Mouse (Mus musculus) thymus, adult 2 months (tissue): ENCODE results near the gene Slc41a2. TPM values are rescaled to one million over a fixed set of nuclear protein-coding genes. Genes with fewer than 3 reads are reported as not detected.

Experiments
- DNase-seq: peaks from one replicate; pipeline ENCODE4 v3.0.0; 2021
- H3K27ac ChIP-seq: fragments of 200-500 bp; 2 replicates; pipeline ENCODE4 v1.5.1; 2012; ENCODE audit warnings: low read length, control low read depth; ENCODE audit not compliant: control insufficient read depth, insufficient read depth
- H3K27me3 ChIP-seq: fragments of 200-500 bp; 2 replicates; pipeline ENCODE4 v1.6.1; 2012; ENCODE audit warnings: mild to moderate bottlenecking, low read length, moderate library complexity, mixed read lengths; ENCODE audit not compliant: control insufficient read depth, insufficient read depth
- H3K36me3 ChIP-seq: fragments of 200-500 bp; 2 replicates; pipeline ENCODE4 v1.6.1; 2012; ENCODE audit warnings: mild to moderate bottlenecking, low read length, moderate library complexity; ENCODE audit not compliant: control insufficient read depth, insufficient read depth
- H3K4me1 ChIP-seq: fragments of 200-500 bp; replicated peaks from 2 replicates; pipeline ENCODE4 v1.6.1; 2012; ENCODE audit warnings: low read length; ENCODE audit not compliant: control insufficient read depth, insufficient read depth
- H3K4me3 ChIP-seq: fragments of 200-500 bp; 2 replicates; pipeline ENCODE4 v1.5.1; 2012; ENCODE audit warnings: mild to moderate bottlenecking, low read length, control low read depth, moderate library complexity; ENCODE audit not compliant: control insufficient read depth, insufficient read depth
- CTCF ChIP-seq: fragments of 200-500 bp; IDR thresholded peaks from 2 replicates; pipeline ENCODE4 v1.5.1; 2012; ENCODE audit warnings: mild to moderate bottlenecking, control low read depth, low read length, moderate library complexity, borderline replicate concordance; ENCODE audit not compliant: control insufficient read depth, poor library complexity, insufficient read depth; ENCODE audit errors: extremely low read depth
- POLR2A ChIP-seq: fragments of 200-500 bp; IDR thresholded peaks from 2 replicates; pipeline ENCODE4 v1.6.1; 2012; ENCODE audit warnings: mild to moderate bottlenecking, low read length, control low read depth, moderate library complexity; ENCODE audit not compliant: control insufficient read depth, poor library complexity, insufficient read depth; ENCODE audit errors: extremely low read depth
- WGBS: fragments of 180-500 bp; shearing (Covaris S2); methylation state at CpG from one replicate; pipeline ENCODE4 v1.1.7; 2018; 5-methylcytosine and 5-hydroxymethylcytosine counted together
- polyA plus RNA-seq: library from polyadenylated mRNA; depleted of rRNA; stranded (reverse); fragments of >200 nt; gene quantifications from 2 replicates; pipeline ENCODE4 v1.2.3, GENCODE M21; 2012

The Slc41a2 gene
- polyA plus RNA-seq, 1 experiment = 0.97 TPM

- Histone ChIP-seq H3K4me1 (no peaks in the 10 kb centered on the region), H3K27ac (no peak overlapping the region), H3K36me3 (no peaks in the 10 kb centered on the region), H3K27me3 (no peaks in the 10 kb centered on the region), H3K4me3 (no peak overlapping the region)
- DNase-seq = peak; percentile 26
- TF ChIP-seq POLR2A (no peak), CTCF (no peak)
- WGBS = 80% methylated on average over 8 of the region's 8 CpGs
Observed at GRCm38 (mm10) chr10:83251377-83251776, 86.3 kb downstream of the Slc41a2 start.

GRCm38 (mm10) chr10:83248036-83248435, 89.6 kb downstream of the Slc41a2 start:
- no peak for TF ChIP-seq CTCF
- TF ChIP-seq POLR2A = no peak
- Histone ChIP-seq H3K4me1 (no peaks in the 10 kb centered on the region), H3K27me3 (no peaks in the 10 kb centered on the region), H3K36me3 (no peaks in the 10 kb centered on the region), H3K27ac (no peak overlapping the region), H3K4me3 (no peak overlapping the region)
- no peak for DNase-seq
- 89% methylated on average over 7 of the region's 7 CpGs for WGBS

- no peaks in the 10 kb centered on the region for H3K4me1 ChIP-seq
- DNase-seq = no peak
- 93% methylated on average over 7 of the region's 7 CpGs for WGBS
- H3K36me3 ChIP-seq = no peaks in the 10 kb centered on the region
- H3K27me3 ChIP-seq = no peaks in the 10 kb centered on the region
- H3K4me3 ChIP-seq = no peak overlapping the region
- TF ChIP-seq CTCF (no peak), POLR2A (no peak)
- no peak overlapping the region for H3K27ac ChIP-seq
Observed at GRCm38 (mm10) chr10:83245720-83246119, 92.0 kb downstream of the Slc41a2 start.

- TF ChIP-seq POLR2A (no peak), CTCF (no peak)
- H3K27ac ChIP-seq = no peak overlapping the region
- 96% methylated on average over 6 of the region's 6 CpGs for WGBS
- DNase-seq = no peak
- no peaks in the 10 kb centered on the region for H3K36me3 ChIP-seq
- H3K4me1 ChIP-seq = no peaks in the 10 kb centered on the region
- H3K4me3 ChIP-seq = no peak overlapping the region
- no peaks in the 10 kb centered on the region for H3K27me3 ChIP-seq
Observed at GRCm38 (mm10) chr10:83244131-83244530, 93.6 kb downstream of the Slc41a2 start.

GRCm38 (mm10) chr10:83242106-83242686, 95.5 kb downstream of the Slc41a2 start:
- Histone ChIP-seq H3K27ac (no peak overlapping the region), H3K36me3 (no peaks in the 10 kb centered on the region), H3K4me1 (no peaks in the 10 kb centered on the region), H3K27me3 (no peaks in the 10 kb centered on the region), H3K4me3 (no peak overlapping the region)
- WGBS = 87% methylated on average over 11 of the region's 11 CpGs
- no peak for DNase-seq
- TF ChIP-seq CTCF (no peak), POLR2A (no peak)

GRCm38 (mm10) chr10:83234391-83234790, 103.3 kb downstream of the Slc41a2 start:
- no peak overlapping the region for H3K4me3 ChIP-seq
- H3K27me3 ChIP-seq = no peaks in the 10 kb centered on the region
- TF ChIP-seq CTCF (no peak), POLR2A (no peak)
- no peaks in the 10 kb centered on the region for H3K4me1 ChIP-seq
- no peaks in the 10 kb centered on the region for H3K36me3 ChIP-seq
- WGBS = 78% methylated on average over 4 of the region's 4 CpGs
- DNase-seq = no peak
- H3K27ac ChIP-seq = no peak overlapping the region

- TF ChIP-seq POLR2A (no peak), CTCF (no peak)
- H3K4me3 ChIP-seq = no peak overlapping the region
- WGBS = 45% methylated on average over 3 of the region's 3 CpGs
Observed at GRCm38 (mm10) chr10:83233967-83234366, 103.7 kb downstream of the Slc41a2 start.

More at GRCm38 (mm10) chr10:83233967-83234366, 103.7 kb downstream of the Slc41a2 start:
- no peaks in the 10 kb centered on the region for H3K36me3 ChIP-seq
- no peak overlapping the region for H3K27ac ChIP-seq
- H3K27me3 ChIP-seq = no peaks in the 10 kb centered on the region
- no peak for DNase-seq
- no peaks in the 10 kb centered on the region for H3K4me1 ChIP-seq
